Mouse (Mus musculus): ENCODE results near the gene Snd1. TPM values are rescaled to one million over a fixed set of nuclear protein-coding genes. Genes with fewer than 3 reads are reported as not detected.
A peak's percentile ranks its signal among the peaks of the same experiment; 100 is the strongest.

Snd1 gene
- polyA plus RNA-seq, 1 experiment from 2014 or later: 104 TPM

DNA sequence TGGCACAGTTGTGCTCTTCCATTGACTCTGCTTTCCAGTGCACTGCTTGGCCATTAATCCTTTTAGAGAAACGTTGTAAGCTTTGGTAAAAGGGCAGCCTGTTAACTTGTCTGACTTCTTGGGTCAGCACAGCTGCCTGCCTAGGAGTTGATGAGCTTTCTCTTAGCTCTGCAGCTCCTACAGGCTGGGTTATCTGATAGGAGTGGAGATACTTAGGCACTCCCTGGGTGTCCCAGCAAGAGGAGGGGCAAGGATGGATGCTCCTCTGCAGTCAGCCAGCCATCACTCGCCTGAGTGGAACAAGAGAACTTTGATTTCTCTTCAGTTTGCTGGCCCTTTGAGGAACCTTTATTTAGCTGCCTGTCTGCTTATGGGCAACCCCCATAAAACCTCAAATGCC lies 235.1 kb downstream of the Snd1 start:
- 14% methylated on average over 2 of the region's 2 CpGs for WGBS
- Histone ChIP-seq H3K9me3 (ENCODE audit: control insufficient read depth, low read length) (no peaks in the 10 kb centered on the region), H3K4me1 (replicated peaks; ENCODE audit: control insufficient read depth, insufficient read depth, low read length) (peaks cover 5% of the 10 kb centered on the region), H3K27ac (ENCODE audit: low read depth, low read length) (no peak overlapping the region), H3K9ac (ENCODE audit: low read length) (no peak overlapping the region), H3K36me3 (ENCODE audit: control insufficient read depth, insufficient read depth, low read length) (no peaks in the 10 kb centered on the region; the same call in 1 of the 2 replicates), H3K27me3 (ENCODE audit: control insufficient read depth, insufficient read depth, low read length) (no peaks in the 10 kb centered on the region), H3K4me3 (ENCODE audit: low read depth, low read length) (no peak overlapping the region), H3K4me2 (ENCODE audit: low read depth, low read length, severe bottlenecking) (no peak overlapping the region)
- no peak for ATAC-seq (replicated peaks; ENCODE audit: low FRiP score)
- DNase-seq (ENCODE audit: low spot score): no peak

DNA sequence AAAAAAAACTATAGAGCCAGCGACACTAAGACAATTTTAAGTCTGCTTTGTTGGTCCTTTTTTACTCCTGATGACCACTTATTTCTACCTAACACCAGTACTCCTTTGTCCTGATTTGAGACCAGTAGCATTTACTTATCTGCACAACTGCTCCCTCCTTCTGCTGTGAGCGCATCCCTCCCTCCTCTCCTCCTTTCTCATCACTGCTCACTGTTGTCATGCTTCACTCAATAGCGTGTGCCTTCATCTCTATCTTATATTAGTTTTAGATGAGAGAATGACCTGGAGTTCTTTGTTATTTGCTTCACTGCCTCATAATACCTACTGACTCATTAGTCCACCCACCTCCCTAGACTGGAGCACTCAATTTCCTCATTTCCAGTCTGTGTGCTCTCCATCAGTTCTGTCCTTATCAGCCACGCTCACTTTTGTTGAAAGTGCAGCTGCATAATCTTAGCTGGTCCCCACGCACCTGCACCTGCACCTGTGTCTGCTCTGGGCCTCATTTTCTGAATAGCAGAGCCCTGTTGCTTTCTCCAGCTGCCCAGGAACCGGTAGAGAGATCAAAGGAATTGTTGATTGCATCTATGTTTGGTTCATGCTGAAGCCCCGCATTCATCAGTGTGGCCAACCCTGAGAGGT lies 242.4 kb downstream of the Snd1 start:
- H3K4me1 ChIP-seq (replicated peaks; ENCODE audit: control insufficient read depth, insufficient read depth, low read length): no peaks in the 10 kb centered on the region
- no peaks in the 10 kb centered on the region for H3K9me3 ChIP-seq (ENCODE audit: control insufficient read depth, low read length)
- ATAC-seq (replicated peaks; ENCODE audit: low FRiP score): no peak
- no peak overlapping the region for H3K9ac ChIP-seq (ENCODE audit: low read length)
- no peak overlapping the region for H3K4me2 ChIP-seq (ENCODE audit: low read depth, low read length, severe bottlenecking)
- no peak overlapping the region for H3K4me3 ChIP-seq (ENCODE audit: low read depth, low read length)
- H3K27ac ChIP-seq (ENCODE audit: low read depth, low read length): no peak overlapping the region
- 49% methylated on average over 7 of the region's 7 CpGs for WGBS
- no peaks in the 10 kb centered on the region for H3K27me3 ChIP-seq (ENCODE audit: control insufficient read depth, insufficient read depth, low read length)
- no peak for DNase-seq (ENCODE audit: low spot score)
- H3K36me3 ChIP-seq (ENCODE audit: control insufficient read depth, insufficient read depth, low read length): no peaks in the 10 kb centered on the region

DNA sequence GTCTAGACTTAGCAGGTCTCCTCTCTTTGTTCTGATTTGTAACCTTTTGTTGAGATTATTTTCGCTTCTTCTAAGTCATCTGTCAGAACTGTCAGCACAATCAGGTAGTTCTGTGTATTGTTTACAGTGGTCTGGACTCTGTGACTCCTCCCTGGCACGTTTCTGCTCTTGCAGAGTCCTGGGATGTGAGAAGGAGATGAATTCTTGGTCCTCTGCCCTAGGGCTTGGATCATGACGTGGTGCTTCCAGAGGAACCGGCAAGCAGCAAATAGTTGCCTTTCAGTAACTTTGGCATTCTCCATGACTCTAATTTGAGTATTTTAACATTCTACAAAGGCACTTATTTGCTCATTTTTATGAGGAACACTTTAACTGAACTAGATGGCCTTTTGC lies 242.9 kb downstream of the Snd1 start:
- no peak overlapping the region for H3K4me2 ChIP-seq (ENCODE audit: low read depth, low read length, severe bottlenecking)
- H3K27ac ChIP-seq (ENCODE audit: low read depth, low read length): no peak overlapping the region
- no peaks in the 10 kb centered on the region for H3K9me3 ChIP-seq (ENCODE audit: control insufficient read depth, low read length)
- DNase-seq (ENCODE audit: low spot score): no peak
- 48% methylated on average over 4 of the region's 4 CpGs for WGBS
- no peak overlapping the region for H3K9ac ChIP-seq (ENCODE audit: low read length)
- no peak overlapping the region for H3K4me3 ChIP-seq (ENCODE audit: low read depth, low read length)
- ATAC-seq (replicated peaks; ENCODE audit: low FRiP score): no peak
- no peaks in the 10 kb centered on the region for H3K4me1 ChIP-seq (replicated peaks; ENCODE audit: control insufficient read depth, insufficient read depth, low read length)
- no peaks in the 10 kb centered on the region for H3K36me3 ChIP-seq (ENCODE audit: control insufficient read depth, insufficient read depth, low read length)
- H3K27me3 ChIP-seq (ENCODE audit: control insufficient read depth, insufficient read depth, low read length): no peaks in the 10 kb centered on the region

DNA sequence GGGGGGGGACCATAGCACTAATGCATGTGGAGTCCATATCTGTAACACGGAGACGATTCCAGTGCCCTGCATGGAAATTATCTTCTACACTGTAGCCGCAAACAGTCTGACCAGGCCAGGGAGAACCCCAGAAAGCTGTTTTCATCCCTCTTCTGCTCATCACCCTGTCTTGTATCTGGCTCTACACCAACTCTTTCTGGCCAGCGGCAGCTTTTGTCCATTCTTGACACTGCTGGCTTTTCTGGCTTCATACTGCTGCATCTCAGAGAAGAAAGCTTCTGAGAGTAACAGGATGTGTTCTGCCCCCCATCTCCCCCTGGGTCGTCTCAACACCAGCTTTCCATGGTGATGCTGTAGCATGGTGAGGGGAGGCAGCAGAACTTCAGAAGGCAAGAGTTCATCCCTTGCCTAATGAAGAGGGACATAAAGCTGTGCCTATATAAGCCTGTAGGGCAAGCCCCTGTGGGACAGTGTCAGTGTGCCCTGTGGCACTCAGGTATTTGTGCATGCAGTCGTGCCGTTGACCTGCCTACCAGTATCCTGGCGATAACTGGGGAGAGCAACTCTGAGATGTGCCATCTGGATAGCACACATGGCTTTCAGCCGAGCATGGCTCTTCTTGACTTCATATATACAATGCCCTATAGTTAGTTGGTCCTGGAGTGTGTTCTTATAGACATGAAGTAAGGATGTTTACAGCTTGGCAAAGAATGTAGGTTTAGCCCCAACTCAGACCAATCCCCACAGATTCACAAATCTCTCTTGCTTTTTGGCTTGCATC lies 245.6 kb downstream of the Snd1 start:
- Histone ChIP-seq H3K9ac (ENCODE audit: low read length) (no peak overlapping the region), H3K27ac (ENCODE audit: low read depth, low read length) (no peak overlapping the region), H3K4me1 (replicated peaks; ENCODE audit: control insufficient read depth, insufficient read depth, low read length) (no peaks in the 10 kb centered on the region), H3K4me3 (ENCODE audit: low read depth, low read length) (no peak overlapping the region), H3K9me3 (ENCODE audit: control insufficient read depth, low read length) (no peaks in the 10 kb centered on the region), H3K4me2 (ENCODE audit: low read depth, low read length, severe bottlenecking) (no peak overlapping the region), H3K27me3 (ENCODE audit: control insufficient read depth, insufficient read depth, low read length) (no peaks in the 10 kb centered on the region), H3K36me3 (ENCODE audit: control insufficient read depth, insufficient read depth, low read length) (no peaks in the 10 kb centered on the region)
- WGBS: 97% methylated on average over 9 of the region's 9 CpGs
- ATAC-seq (replicated peaks; ENCODE audit: low FRiP score): no peak
- no peak for DNase-seq (ENCODE audit: low spot score)

DNA sequence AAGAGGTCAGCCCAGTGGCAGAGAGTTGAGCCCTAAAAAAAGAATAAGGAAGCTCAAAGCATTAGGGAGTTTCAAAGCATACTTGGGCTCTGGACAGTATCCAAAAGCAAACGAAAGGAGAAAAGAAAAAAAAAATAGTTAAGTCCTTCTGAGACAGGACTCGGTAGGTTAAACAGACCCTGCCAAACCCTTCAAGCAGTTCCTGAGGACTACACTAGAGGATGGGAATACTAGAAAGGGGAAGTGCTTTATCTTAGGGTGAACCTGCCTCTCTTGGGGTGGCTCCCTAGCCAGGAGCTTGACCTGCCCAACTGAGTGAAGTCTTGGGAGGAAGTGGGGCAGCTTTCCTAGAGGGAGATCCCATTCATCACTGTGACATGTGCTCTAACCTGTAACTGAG lies 248.1 kb downstream of the Snd1 start:
- Histone ChIP-seq H3K4me2 (ENCODE audit: low read depth, low read length, severe bottlenecking) (no peak overlapping the region), H3K27ac (ENCODE audit: low read depth, low read length) (no peak overlapping the region), H3K4me3 (ENCODE audit: low read depth, low read length) (no peak overlapping the region), H3K36me3 (ENCODE audit: control insufficient read depth, insufficient read depth, low read length) (no peaks in the 10 kb centered on the region), H3K27me3 (ENCODE audit: control insufficient read depth, insufficient read depth, low read length) (no peaks in the 10 kb centered on the region), H3K4me1 (replicated peaks; ENCODE audit: control insufficient read depth, insufficient read depth, low read length) (no peaks in the 10 kb centered on the region), H3K9ac (ENCODE audit: low read length) (no peak overlapping the region), H3K9me3 (ENCODE audit: control insufficient read depth, low read length) (no peaks in the 10 kb centered on the region)
- ATAC-seq (replicated peaks; ENCODE audit: low FRiP score): no peak
- 75% methylated on average over 2 of the region's 2 CpGs for WGBS
- DNase-seq (ENCODE audit: low spot score): no peak

DNA sequence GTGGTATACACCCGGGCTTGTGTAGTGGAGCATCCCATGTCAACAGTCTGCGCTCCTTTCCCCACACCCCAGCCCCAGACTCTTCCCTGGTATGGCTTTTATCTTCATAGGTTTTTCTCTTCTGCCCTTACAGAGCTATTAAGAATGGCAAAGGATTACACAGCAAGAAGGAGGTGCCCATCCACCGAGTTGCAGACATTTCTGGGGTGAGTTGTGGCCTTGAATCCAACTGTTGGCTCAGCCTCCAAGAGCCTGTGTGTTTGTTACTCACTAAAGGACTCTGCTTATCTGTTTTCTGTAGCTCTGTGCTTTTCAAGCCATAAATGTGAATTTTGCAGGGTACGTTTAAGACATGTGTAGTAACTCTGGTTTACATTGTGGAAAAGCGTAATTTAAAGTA lies 249.8 kb downstream of the Snd1 start:
- DNase-seq (ENCODE audit: low spot score): no peak
- WGBS: 59% methylated on average over 5 of the region's 5 CpGs

DNA sequence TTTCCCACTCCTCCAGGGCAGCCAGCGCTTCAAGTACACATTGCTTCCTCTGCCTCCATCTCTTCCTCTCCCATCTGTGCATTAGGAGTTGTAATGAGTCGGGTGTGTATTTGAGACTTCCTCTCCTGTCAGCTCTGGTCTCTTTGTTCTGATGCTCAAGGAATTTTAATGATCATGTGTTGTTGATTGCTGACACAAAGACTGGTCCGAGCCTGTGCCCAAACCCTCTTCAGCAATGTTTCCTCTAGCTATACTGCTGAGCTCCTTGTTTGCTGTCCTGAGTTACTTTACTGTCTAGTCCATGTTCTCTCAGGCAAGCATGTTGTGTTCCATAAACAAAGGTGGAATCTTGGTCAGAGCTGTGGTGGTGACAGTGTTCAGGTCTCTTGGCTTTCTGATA lies 254.3 kb downstream of the Snd1 start:
- whole genome bisulfite sequencing: 33% methylated on average over 3 of the region's 3 CpGs
- Histone ChIP-seq H3K4me2 (ENCODE audit: low read depth, low read length, severe bottlenecking) (no peak overlapping the region), H3K27me3 (ENCODE audit: control insufficient read depth, insufficient read depth, low read length) (no peaks in the 10 kb centered on the region), H3K27ac (ENCODE audit: low read depth, low read length) (peak overlapping the region; percentile 51; the same call in 1 of the 2 replicates), H3K4me3 (ENCODE audit: low read depth, low read length) (no peak overlapping the region), H3K36me3 (ENCODE audit: control insufficient read depth, insufficient read depth, low read length) (no peaks in the 10 kb centered on the region), H3K4me1 (replicated peaks; ENCODE audit: control insufficient read depth, insufficient read depth, low read length) (peaks cover 14% of the 10 kb centered on the region), H3K9me3 (ENCODE audit: control insufficient read depth, low read length) (no peaks in the 10 kb centered on the region), H3K9ac (ENCODE audit: low read length) (no peak overlapping the region)
- ATAC-seq (replicated peaks; ENCODE audit: low FRiP score) (peak; percentile 55), DNase-seq (ENCODE audit: low spot score) (no peak)

More for the DNA sequence above, 249.8 kb downstream of the Snd1 start:
- Histone ChIP-seq H3K36me3 (ENCODE audit: control insufficient read depth, insufficient read depth, low read length) (no peaks in the 10 kb centered on the region), H3K27me3 (ENCODE audit: control insufficient read depth, insufficient read depth, low read length) (no peaks in the 10 kb centered on the region), H3K4me3 (ENCODE audit: low read depth, low read length) (no peak overlapping the region), H3K4me1 (replicated peaks; ENCODE audit: control insufficient read depth, insufficient read depth, low read length) (peaks cover 11% of the 10 kb centered on the region), H3K27ac (ENCODE audit: low read depth, low read length) (no peak overlapping the region), H3K4me2 (ENCODE audit: low read depth, low read length, severe bottlenecking) (no peak overlapping the region), H3K9ac (ENCODE audit: low read length) (no peak overlapping the region), H3K9me3 (ENCODE audit: control insufficient read depth, low read length) (no peaks in the 10 kb centered on the region)
- no peak for ATAC-seq (replicated peaks; ENCODE audit: low FRiP score)

DNA sequence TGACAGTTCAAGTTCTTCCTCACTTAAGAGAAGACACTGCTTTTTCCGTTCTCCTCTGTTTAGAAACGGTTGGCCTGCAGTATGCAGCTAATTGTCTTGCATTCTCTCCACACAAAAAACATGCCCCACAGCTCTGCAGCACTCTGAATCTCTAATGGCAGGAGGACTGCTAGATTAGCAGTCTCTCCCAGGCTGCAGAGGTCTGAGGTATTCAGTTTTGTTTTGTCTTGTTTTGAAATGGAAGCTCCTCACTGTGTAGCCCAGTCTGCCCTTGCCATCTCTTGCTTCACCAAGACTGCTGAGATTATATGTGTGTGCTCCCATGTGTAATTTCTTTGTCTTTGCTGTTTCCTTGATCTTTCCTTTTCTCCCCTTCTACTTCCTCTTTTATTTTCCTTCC lies 254.7 kb downstream of the Snd1 start:
- peak; percentile 53; the same call in 1 of the 2 replicates for ATAC-seq (replicated peaks; ENCODE audit: low FRiP score)
- Histone ChIP-seq H3K27ac (ENCODE audit: low read depth, low read length) (peak overlapping the region; percentile 51; the same call in 1 of the 2 replicates), H3K9ac (ENCODE audit: low read length) (no peak overlapping the region), H3K4me3 (ENCODE audit: low read depth, low read length) (no peak overlapping the region), H3K4me1 (replicated peaks; ENCODE audit: control insufficient read depth, insufficient read depth, low read length) (peaks cover 14% of the 10 kb centered on the region), H3K4me2 (ENCODE audit: low read depth, low read length, severe bottlenecking) (no peak overlapping the region), H3K36me3 (ENCODE audit: control insufficient read depth, insufficient read depth, low read length) (no peaks in the 10 kb centered on the region), H3K9me3 (ENCODE audit: control insufficient read depth, low read length) (no peaks in the 10 kb centered on the region), H3K27me3 (ENCODE audit: control insufficient read depth, insufficient read depth, low read length) (no peaks in the 10 kb centered on the region)
- WGBS: 27% methylated on average over 2 of the region's 2 CpGs
- no peak for DNase-seq (ENCODE audit: low spot score)

DNA sequence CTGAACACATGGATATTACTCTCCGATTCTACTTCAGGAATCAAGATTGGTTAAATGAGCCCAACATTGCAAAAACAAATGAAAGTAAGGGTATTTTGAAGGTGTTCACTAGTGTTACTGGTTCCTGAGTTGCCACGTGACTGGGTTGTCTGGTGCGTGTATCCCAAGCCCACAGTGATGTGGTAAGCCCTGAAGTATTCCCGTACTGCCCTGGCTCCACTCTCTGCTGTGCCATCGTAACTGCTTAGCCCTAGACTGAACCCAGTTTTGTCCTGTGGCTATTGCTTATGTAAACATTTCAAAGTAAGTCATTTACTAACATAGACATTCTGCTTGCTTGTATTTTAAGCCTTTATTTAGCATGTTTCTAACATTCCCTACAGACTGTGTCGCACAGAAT lies 256.3 kb downstream of the Snd1 start:
- H3K4me3 ChIP-seq (ENCODE audit: low read depth, low read length): no peak overlapping the region
- no peaks in the 10 kb centered on the region for H3K27me3 ChIP-seq (ENCODE audit: control insufficient read depth, insufficient read depth, low read length)
- ATAC-seq (replicated peaks; ENCODE audit: low FRiP score) (no peak), DNase-seq (ENCODE audit: low spot score) (no peak)
- H3K27ac ChIP-seq (ENCODE audit: low read depth, low read length): no peak overlapping the region
- no peaks in the 10 kb centered on the region for H3K9me3 ChIP-seq (ENCODE audit: control insufficient read depth, low read length)
- H3K4me2 ChIP-seq (ENCODE audit: low read depth, low read length, severe bottlenecking): no peak overlapping the region
- no peaks in the 10 kb centered on the region for H3K36me3 ChIP-seq (ENCODE audit: control insufficient read depth, insufficient read depth, low read length)
- no peak overlapping the region for H3K9ac ChIP-seq (ENCODE audit: low read length)
- peaks cover 14% of the 10 kb centered on the region for H3K4me1 ChIP-seq (replicated peaks; ENCODE audit: control insufficient read depth, insufficient read depth, low read length)
- 95% methylated on average over 6 of the region's 6 CpGs for WGBS

Measured in forebrain, embryonic 11.5 days (tissue).